Mouse (Mus musculus): Measurements from ENCODE around the gene Zfp775.
"Not testable (repeated sequence)": the region's sequence is repeated elsewhere in the genome, so short reads cannot be mapped to it uniquely, and the experiment has no call there.

The Zfp775 gene

DNA sequence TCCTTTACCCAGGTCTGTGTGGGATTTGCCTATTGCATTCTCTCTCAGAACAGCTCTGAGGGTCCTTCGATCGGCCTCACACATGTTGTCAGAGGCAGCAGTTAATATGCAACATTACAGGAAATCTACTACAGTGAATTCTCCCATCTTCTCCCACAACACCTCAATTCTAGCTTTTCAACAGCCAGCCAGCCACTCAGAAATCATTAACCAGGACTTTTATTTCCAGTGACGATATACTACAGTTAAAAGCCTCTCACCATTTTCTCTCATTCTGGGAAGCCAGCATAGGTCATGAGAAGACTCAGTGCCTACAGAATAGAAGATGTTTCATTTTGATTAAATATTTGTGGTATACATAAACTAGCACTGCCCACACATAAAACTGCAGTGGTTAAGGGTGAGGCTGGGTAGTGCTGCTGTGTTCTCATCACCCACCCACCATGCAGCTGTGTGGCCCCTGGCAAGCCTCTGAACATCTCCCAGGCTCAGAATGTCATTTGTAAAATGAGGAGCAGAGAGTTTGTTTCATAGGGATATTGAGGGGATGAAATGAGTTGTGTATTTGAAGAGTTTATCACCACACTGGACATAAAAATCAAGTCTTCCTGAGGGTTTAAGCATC lies 10.5 kb upstream of the Zfp775 start:
- DNase-seq: no peak

DNA sequence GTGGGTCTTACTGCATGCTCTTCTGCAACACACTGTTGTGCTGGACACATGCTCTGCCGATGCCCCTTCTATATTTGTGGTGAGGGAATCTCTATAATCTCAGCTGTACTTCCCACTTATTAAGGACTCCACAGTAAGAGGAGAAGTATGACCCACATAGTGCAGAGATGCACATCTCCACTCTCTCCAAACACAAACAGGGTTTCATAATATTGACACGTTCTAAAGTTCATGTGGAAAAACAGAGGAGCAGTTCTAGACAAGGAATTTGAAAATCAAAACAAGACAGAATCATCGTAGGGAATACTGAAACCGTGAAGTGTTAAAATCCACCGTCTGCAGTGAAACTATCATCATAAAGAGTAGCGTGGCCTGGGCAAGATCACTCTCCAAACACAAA lies 10.0 kb upstream of the Zfp775 start:
- no peak for DNase-seq

DNA sequence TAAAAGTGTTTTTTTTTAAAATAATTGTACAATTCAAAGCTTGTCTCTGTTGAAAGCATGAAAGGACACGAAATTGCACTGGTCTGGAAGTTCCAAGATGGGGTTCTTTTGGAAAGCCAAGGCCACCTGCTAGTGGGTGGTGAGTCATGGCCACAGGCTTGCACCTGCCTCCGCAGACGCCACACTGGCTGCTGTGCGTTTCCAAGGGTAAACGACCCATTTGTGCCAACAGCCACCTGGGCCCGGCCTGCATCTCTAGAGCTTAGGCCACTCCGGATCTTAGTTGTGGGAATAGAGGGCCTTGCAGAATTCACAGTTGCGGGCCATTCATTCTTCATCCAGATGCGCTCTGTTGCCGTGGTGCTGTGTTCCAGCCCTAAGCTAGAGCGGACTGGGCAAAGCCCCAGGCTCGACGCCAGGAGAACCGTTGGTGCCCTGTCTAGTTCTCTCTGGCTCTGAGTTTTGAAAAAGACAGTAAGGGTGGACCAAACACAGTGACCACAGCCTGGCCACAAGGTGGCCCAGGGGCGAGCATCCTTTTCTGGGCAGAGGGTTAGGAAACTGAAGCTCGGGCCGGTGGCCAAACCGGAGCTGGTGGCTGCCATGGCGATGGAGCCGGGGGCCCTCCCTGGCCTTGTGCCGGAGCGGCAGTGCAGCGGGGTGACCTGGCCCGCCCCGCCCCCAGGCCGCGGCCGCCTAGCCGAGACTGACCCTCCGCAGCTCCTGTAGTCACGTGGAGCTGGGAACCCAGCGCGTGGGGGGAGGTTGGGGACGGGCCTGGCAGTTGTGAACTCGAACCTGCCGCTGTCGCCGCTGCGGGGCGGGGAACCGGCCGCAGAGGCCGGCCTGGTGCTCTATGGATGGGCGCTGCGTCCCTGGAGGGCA lies 8.5 kb upstream of the Zfp775 start, which contains the start of the genes Repin1 and Gm44965:
Gene Repin1 (plus strand): TSS at position 726 of the 885 bp plus-strand sequence.
Gene Gm44965 (plus strand): TSS at position 784 of the 885 bp plus-strand sequence.
- DNase-seq: peak; percentile 99

DNA sequence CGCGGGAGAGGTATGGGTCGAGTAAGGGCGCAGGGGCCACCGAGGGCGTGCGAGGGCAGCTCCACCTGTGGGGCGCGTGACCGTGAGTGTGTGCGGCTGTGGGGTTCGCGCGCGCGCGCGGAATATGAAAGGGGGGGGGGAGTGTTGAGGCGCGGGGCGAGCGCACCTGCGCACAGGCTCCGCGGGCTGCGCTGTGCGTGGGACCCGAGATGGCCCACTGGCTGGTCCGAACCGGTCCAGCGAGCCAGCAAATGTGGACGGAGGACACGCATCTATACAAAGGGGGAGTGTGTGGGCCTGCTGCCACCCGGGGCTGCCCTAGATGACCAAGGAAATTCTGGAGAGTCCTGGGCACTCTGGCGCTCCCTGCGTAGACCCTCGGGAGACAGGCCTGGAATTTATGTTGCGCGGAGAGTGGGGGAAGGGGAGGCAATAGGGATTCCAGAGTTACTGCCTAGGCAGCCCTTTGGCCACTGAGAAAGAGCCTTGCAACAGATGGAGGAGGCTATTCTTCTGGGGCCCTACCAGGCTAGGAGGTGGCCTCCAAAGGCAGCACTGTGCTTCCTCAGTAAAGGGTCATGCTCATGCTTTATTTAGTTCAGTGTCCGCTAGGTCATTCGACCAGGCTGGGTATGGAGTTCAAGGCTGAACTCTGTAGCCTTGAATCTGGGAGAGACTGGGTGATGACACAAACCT lies 7.7 kb upstream of the Zfp775 start:
- DNase-seq: no peak

DNA sequence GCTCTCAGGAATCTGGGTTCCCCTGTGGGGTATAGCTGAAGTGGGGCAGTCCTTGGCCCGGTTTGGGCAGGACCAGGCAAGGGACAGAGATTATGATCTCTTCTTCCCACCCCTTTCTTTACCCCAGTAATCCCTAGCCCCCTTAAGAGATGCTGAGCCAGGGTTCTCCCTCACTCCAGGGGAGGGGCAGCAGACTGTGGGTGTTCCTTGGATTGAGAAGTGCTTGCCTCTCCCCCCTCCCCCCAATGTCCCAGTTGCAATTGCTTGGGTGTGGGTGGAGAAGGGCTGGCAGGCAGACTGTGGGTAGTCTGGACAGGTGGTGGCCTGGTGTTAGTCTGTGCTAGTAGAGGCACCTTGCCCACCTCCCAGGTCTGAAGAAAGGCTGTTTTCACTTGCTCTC lies 6.6 kb upstream of the Zfp775 start:
- peak; percentile 40 to 59 for DNase-seq

DNA sequence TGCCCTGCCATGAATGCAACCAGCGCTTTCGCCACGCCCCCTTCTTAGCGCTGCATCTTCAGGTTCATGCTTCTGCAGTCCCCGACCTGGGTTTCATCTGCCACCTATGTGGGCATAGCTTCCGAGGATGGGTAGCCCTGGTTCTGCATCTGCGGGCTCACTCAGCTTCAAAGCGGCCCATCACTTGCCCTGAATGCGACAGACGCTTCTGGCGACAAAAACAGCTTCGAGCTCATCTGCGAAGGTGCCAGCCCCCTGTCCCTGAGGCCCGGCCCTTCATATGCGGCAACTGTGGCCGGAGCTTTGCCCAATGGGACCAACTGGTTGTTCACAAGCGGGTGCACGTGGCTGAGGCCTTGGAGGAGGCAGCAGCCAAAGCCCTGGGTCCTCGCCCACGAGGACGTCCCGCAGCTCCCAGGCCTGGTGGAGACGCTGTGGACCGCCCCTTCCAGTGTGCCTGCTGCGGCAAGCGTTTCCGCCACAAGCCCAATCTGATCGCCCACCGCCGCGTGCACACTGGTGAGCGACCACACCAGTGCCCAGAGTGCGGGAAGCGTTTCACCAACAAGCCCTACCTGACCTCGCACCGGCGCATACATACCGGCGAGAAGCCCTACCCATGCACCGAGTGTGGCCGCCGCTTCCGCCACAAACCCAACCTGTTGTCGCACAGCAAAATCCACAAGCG lies 5.2 kb upstream of the Zfp775 start:
- peak in 1 of 2 experiments; percentile 27 for DNase-seq

DNA sequence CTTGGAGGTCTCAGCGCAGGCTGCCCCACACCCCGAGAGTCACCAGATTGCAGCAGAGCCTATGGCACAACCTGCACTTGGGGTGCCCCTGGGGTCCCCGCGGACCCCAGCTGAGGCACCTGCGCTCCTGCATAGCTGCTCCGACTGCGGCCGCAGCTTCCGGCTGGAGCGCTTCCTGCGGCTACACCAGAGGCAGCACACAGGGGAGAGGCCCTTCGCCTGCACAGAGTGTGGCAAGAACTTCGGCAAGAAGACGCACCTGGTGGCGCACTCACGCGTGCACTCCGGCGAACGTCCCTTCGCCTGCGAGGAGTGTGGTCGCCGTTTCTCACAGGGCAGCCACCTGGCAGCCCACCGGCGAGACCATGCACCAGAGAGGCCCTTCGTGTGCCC lies 4.6 kb upstream of the Zfp775 start:
- no peak for DNase-seq

DNA sequence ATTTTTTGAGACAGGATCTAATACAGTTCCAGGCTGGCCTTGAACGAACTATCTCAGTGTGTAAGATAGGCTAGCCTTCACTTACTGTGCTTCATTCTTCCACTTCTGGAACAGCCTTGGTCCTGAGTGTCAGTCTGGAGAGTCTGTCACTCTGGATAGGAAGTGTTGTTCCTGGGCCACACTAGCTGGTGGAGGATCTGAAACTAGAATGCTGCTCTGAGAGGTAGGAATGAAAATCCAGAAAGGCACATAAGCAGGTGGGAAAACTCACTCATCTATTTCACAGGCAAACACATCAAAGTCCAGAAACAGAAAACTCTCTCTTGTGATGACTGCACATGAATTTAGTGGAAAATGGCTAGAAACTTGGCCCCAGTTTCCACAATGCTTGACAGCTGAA lies 1.3 kb upstream of the Zfp775 start:
- DNase-seq: no peak

DNA sequence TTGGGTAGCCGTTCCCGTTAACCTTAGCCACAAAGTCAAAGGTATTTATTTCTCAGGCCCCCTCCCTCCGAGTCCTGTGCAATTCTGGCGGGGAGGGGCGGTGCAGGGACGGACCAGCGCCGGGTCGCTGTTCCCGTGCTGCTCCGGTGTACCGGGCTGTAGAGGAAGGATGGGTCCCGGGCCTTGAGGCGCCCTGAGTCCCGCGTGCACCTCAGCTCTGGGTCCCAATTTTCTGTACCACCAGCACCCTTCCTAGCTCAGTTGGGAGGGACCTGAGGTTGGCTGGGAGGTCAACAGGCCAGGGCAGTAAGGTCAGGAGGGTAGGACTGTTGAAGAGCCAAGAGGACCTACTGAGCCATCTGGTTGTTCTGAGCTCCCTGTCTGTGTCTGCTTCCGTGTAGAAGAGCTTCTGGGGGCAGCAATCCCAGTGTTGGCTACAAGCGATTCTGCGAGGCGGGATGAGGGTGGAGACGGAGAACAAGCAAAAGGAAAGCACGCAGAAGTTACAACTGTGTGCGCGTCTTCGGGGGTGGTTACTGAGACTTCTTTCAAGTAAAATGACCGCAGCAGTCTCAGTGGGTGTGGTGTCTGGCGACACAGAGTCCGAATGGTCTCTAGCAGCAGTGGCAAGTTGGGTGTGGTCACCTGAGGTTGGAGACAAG lies 348 bp downstream of the Zfp775 start:
- peak in 1 of 2 experiments; percentile 64 for DNase-seq

DNA sequence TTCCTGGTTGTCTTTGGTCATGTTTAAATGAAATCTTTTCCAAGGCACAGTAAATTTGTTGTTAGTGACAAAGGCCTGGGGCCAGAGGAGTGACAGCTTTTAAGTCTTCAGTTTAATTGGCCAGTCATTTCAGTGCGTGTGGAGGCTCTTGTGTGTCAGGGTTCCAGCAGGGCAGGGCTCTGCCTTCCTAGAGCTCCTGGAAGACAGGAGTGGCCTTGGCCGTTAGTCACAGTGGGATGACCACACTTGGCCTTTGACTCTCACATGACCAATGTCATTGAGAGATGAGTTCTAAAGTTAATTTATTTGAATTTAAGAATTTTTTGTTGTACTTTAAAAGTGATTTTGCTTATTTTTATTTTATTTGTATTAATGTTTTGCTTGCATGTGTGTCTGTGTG lies 6.3 kb downstream of the Zfp775 start:
- no peak for DNase-seq

DNA sequence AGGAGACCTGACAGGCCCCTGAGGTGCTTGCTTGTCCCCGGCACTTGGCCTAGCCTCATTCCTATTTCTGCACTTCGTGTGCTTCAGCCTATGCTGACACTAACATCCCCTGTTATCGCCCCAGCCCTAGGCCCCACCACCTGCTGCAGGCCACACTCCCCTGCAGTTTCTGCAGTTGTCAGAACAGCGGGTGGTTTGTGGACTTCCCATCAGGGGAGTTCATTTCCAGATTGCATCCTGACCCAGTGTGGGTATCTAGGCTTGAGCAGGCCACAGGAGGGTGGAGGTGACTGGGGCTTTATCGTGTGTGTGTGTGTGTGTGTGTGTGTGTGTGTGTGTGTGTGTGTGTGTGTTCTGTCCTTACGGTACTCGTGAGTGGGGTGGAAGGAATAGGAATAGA lies 7.6 kb downstream of the Zfp775 start:
- DNase-seq: peak; percentile 38 to 50

DNA sequence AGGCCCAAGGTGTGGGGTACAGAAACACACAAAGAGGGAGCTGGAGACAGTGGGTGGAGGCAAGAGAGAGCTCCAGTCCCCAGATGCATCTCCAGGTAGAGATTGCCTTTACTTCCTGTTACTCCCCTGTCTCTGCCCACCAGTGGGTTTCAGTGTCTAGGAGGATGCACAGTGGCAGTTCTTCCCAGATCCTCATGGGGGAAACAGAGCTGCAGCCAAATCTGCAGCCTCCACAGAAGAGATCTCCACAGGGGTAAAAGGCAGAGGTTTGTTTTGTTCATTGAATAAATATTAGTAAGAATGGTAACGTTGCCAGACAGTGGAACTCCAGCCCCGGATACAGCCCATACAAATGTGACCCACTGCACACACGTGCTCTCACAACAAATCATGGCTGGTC lies 8.8 kb downstream of the Zfp775 start:
- DNase-seq: no peak

DNA sequence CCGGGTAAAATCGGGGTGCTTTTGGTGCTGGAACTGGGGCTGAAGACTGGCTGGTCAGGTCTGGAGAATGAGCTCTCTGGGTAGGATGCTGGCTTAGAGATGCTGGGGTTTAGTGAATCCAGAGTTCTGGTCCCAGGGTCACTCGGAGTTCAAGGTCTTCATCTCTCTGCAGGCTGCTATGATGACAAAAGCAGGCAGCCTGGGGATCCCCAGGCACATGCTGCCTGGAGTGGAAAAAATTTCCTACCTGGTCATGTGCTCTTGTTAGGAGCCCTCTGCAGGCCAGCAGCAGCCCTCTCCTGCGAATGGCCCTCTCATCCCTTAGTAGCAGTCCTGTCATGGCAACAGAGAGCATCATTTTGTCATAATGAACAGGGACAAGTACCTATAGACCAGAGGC lies 11.6 kb downstream of the Zfp775 start:
- no peak for DNase-seq

DNA sequence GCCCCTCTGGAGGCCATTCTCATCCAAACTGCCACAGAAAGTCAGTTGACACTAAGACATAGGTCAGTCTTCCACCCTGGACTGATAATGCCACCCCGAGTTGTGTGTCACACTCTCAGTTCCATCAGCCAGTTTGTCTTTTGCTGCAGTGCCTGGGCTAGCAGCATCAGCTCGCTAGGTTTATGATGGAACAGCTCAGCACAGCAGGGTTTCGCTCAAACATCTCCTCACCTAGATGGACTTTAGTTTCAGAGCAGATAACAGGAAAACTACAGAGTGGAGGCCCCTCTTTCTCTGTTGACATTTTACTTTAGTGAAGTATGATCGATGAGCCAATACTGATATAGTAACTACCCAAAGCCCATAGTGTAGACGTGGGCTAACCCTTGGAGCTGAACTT lies 12.9 kb downstream of the Zfp775 start:
- no peak for DNase-seq

DNA sequence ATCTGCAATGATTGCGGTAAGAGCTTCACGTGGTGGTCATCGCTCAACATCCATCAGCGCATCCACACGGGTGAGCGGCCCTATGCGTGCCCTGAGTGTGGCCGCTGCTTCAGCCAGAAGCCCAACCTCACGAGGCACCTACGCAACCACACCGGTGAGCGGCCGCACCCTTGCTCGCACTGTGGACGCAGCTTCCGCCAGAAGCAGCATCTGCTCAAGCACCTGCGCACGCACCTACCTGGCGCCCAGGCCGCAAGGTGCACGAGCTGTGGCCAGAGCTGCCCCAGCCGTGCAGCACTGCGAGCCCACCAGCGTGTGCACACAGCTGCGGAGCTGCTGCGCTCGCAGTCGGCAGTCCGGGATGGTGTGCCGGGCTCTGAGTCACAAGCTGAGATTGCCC lies 18.2 kb downstream of the Zfp775 start:
- no peak for DNase-seq

DNA sequence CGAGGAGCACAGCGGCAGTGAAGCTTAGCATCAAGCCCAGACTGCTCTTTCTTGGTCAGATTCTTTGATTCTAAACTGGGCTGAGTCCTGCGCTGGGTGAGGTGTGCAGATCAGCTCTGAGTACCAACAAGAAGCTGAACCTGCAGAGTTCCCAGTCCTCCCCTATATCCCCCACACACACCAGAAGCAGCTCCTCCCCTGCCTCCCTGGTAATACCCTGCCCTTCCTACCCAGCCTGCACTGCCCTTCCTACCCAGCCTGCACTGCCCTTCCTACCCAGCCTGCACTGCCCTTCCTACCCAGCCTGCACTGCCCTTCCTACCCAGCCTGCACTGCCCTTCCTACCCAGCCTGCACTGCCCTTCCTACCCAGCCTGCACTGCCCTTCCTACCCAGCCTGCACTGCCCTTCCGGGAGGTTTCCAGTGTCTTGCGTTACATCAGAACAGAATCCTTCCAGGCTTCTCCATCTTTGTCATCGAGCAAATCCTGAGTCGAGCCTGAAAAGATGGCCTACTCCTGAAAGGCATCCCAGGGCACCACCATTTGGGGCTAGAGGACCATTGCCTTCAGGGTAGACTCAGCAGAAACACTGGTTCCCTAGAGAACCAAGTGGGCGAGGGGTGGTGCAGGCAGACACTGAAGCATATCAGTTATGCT lies 20.5 kb downstream of the Zfp775 start:
- DNase-seq: not testable (repeated sequence)

DNA sequence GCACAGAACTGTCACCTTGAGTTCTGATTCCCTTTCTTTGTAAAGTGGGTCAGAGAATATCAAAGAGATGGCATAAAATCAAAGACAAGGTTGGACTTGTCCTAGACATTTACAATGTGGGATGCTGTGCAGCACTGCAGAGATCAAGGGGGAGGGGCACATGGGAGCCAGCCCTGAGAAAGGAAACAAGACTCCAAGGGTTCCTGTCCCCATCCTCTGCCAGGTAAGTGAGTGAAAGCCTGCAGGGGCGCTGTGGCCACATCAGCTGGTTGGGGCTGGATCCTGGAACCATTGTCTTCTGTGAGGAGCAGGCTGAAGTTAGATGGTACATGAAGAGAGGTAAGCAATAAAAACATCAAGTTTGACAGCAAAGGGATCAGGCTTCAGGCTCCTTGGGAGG lies 21.6 kb downstream of the Zfp775 start:
- DNase-seq: no peak

DNA sequence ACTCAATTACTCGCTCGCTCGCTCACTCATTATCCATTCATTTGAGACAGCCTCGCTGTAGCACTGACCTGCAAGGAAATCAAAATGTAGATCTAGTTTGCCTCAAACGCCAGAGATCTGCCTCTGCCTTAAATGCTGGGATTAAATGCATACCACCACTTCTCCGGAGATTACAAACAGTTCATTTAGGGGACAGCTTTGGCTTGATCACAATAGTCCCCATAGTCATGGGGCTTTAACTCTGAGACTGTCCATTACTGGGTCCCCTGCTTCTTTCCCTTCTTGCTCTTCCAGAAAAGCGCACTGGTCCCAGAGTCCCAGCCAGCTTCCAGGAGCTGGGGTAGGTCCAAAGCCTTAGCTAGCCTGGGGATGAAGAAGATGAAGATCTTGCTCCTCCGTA lies 24.6 kb downstream of the Zfp775 start, which contains the start of gene AI854703:
Gene AI854703 (plus strand): TSS at position 301 of the 400 bp plus-strand sequence.
- DNase-seq: no peak

DNA sequence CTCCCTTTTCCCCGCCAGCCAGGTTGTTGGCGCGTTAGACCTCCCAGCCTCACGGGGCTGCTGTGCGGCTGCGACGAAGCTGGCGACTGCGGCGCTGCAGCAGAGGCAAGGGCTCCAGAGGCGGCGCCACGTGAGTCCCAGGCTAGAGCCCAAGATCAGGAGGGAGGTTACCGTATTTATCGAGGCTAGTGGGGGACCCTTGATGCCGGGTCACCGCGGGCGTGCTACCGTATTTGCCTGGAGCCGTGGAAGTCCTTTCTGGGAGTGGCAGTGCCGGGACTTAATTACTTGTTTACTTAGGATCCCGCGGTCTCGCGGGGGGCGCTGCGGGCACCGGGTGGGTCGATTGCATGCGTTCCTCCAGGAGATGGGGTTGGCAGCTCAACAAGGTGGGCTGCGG lies 25.1 kb downstream of the Zfp775 start:
- peak; percentile 71 to 75 for DNase-seq

DNA sequence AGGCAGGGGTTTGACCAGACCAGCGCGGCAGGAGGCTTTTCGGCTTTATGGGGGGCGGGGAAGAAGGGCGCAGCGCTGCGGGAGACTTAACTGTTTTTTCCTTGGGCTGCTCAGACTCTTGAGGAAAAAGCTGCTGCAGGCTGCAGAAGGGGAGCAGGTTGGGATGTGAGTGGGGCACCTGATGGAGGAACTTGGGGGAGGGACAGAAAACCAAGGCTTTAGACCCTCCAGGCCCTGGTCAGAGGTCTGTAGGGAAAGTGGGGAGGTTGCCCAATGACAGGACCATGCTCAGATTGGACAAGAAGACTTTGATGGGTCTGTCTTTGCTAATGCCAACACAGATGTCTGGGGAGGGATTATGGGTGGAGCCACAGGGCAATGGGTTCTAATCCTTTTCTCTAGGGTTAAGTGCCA lies 25.7 kb downstream of the Zfp775 start:
- peak in 1 of 2 experiments; percentile 40 for DNase-seq

DNA sequence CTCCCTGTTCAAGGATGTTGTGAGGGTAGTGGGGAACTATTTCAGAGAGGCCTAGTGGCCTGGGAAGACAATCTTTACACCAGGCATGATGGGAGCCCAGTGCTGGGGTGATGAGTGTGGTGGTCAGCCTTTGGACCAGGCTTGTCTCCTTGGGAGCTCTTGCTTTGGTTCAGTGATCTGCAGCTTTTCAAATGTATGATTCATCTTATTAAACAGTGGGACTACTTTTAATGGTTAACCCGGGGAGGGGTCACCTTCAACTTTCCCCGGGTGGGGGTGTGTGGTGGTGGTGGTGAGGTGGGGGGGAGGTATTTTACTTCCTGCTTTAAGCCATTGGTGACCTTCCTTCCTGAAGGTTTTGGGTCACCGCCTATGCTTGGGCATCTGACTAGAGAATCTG lies 26.5 kb downstream of the Zfp775 start:
- no peak for DNase-seq

Measured in cerebellum, postnatal 25 days (tissue).